Mouse (Mus musculus) ES-E14 (cell line): Measurements from ENCODE around the gene Fyn.

ENCODE experiments used
- CHD2 ChIP-seq: IDR thresholded peaks from 2 replicates; pipeline ENCODE4 v1.6.1; 2014; ENCODE audit warnings: mild to moderate bottlenecking, low read depth, low read length, inconsistent platforms
- HCFC1 ChIP-seq: IDR thresholded peaks from 2 replicates; pipeline ENCODE4 v1.6.1; 2012; ENCODE audit warnings: low read length, inconsistent platforms, borderline replicate concordance; ENCODE audit not compliant: insufficient read depth
- MAFK ChIP-seq: IDR thresholded peaks from 2 replicates; pipeline ENCODE4 v1.6.1; 2014; ENCODE audit warnings: mild to moderate bottlenecking, low read depth, low read length, inconsistent platforms; ENCODE audit not compliant: insufficient read depth
- ZNF384 ChIP-seq: IDR thresholded peaks from 2 replicates; pipeline ENCODE4 v1.6.1; 2012; ENCODE audit warnings: low read depth, low read length, inconsistent platforms

DNA sequence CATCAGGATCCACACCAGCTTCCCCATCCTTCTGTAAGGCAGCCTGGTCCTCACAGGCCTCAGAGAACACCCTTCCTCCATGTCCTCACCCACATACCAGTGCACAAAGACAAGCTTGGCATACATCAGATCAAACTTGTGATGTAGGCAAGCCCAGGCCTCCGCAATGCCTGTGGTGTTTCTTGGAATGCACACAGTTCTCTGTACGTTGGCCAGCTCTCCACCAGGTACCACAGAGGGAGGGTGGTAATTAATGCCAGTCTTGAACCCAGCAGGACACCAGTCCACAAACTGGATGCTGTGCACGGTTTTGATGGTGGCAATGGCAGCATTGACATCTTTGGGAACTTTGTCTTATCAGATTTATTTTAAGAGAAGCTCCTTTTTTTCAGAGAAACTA lies 56.0 kb downstream of the Fyn start:
- no peak for TF ChIP-seq ZNF384
- TF ChIP-seq CHD2, result no peak
- no peak for TF ChIP-seq HCFC1
- no peak for TF ChIP-seq MAFK
